11 mouse cellular contexts compared by ENCODE assay signal in genomic region chr5:103360775-103361247, GRCm38 (mm10).
DNase-seq lines count a peak whose midpoint lies in the region; ATAC-seq and TF ChIP-seq lines count a peak whose summit lies in the region.
"Had no signal": no experiment of that assay in that cellular context is flagged by ENCODE, and none has a peak within 500 bp of the region (broad histone marks: within the 10 kb centered on the region; RNA-seq: fewer than 3 reads in every experiment).

No protein-coding gene starts in this region.

- H3K4me3 ChIP-seq in spleen, adult 2 months (ENCODE audit: extremely low read depth, insufficient read depth, insufficient read length): no peak overlapping the region; the same call in 1 of the 2 replicates
- H3K4me3 ChIP-seq in forebrain, embryonic 16.5 days (replicated peaks; ENCODE audit: low read length): no peak overlapping the region
- no peak overlapping the region for H3K4me3 ChIP-seq in hindbrain, embryonic 12.5 days
- no peak overlapping the region for H3K4me3 ChIP-seq in cerebellum, adult 2 months (replicated peaks; ENCODE audit: insufficient read depth, low read depth, low read length)
- H3K4me3 ChIP-seq: layer of hippocampus, adult 2 months; limb, embryonic 12.5 days had no signal

- no peaks in the 10 kb centered on the region for H3K4me1 ChIP-seq in spleen, adult 2 months (ENCODE audit: control insufficient read depth, insufficient read depth, insufficient read length)
- H3K4me1 ChIP-seq in forebrain, embryonic 16.5 days (replicated peaks; ENCODE audit: control insufficient read depth, insufficient read depth, low read length): peaks cover 9% of the 10 kb centered on the region
- H3K4me1 ChIP-seq in hindbrain, embryonic 12.5 days: peaks cover 4% of the 10 kb centered on the region; the same call in 1 of the 2 replicates
- no peaks in the 10 kb centered on the region for H3K4me1 ChIP-seq in cerebellum, adult 2 months (ENCODE audit: control insufficient read depth, insufficient read depth, low read length)
- H3K4me1 ChIP-seq: limb, embryonic 12.5 days had no signal

- no peak for TF ChIP-seq CTCF in spleen, adult 2 months (IDR thresholded peaks at IDR 0.05; ENCODE audit: extremely low read depth, insufficient read depth, insufficient read length, insufficient replicate concordance)
- no peak for TF ChIP-seq CTCF in cerebellum, adult 2 months (IDR thresholded peaks at IDR 0.05; ENCODE audit: borderline replicate concordance, insufficient read depth, low read depth, low read length)

- no peaks in the 10 kb centered on the region for H3K9me3 ChIP-seq in forebrain, embryonic 16.5 days (ENCODE audit: control insufficient read depth, low read length)
- H3K9me3 ChIP-seq in hindbrain, embryonic 12.5 days (replicated peaks): no peaks in the 10 kb centered on the region

- H3K36me3 ChIP-seq in spleen, adult 2 months (ENCODE audit: control insufficient read depth, insufficient read depth, low read length): no peaks in the 10 kb centered on the region
- H3K36me3 ChIP-seq in forebrain, embryonic 16.5 days (ENCODE audit: control insufficient read depth, insufficient read depth): no peaks in the 10 kb centered on the region
- no peaks in the 10 kb centered on the region for H3K36me3 ChIP-seq in hindbrain, embryonic 12.5 days
- H3K36me3 ChIP-seq: limb, embryonic 12.5 days had no signal

- TF ChIP-seq POLR2A in spleen, adult 2 months (IDR thresholded peaks at IDR 0.05; ENCODE audit: low read depth, low read length): no peak
- TF ChIP-seq POLR2A in cerebellum, adult 2 months (IDR thresholded peaks at IDR 0.05; ENCODE audit: borderline replicate concordance, insufficient read depth, low read length): no peak

- H3K27me3 ChIP-seq in spleen, adult 2 months (ENCODE audit: control insufficient read depth, insufficient read depth, low read length): no peaks in the 10 kb centered on the region
- no peaks in the 10 kb centered on the region for H3K27me3 ChIP-seq in forebrain, embryonic 16.5 days (replicated peaks; ENCODE audit: control insufficient read depth, insufficient read depth, low read length)
- H3K27me3 ChIP-seq in hindbrain, embryonic 12.5 days: no peaks in the 10 kb centered on the region
- H3K27me3 ChIP-seq in cerebellum, adult 2 months (ENCODE audit: control insufficient read depth, insufficient read depth, low read length): no peaks in the 10 kb centered on the region

- DNase-seq in spleen, adult 2 months (ENCODE audit: low read depth in 1 of 2, low spot score in 2 of 2): no peak
- no peak for DNase-seq in spleen, adult 18-20 months
- peak; percentile 68 to 78 for DNase-seq in lung, adult 18-20 months
- peak; percentile 53 for DNase-seq in naive thymus-derived CD4-positive, alpha-beta T cell, adult 2 months (ENCODE audit: low read depth)
- DNase-seq in cerebellum, adult 2 months: no peak
- DNase-seq in adrenal gland, postnatal 14 days: no peak
- DNase-seq: cerebellum, postnatal 25 days had no signal

- H3K9ac ChIP-seq in forebrain, embryonic 16.5 days (replicated peaks; ENCODE audit: low read depth, low read length): no peak overlapping the region
- no peak overlapping the region for H3K9ac ChIP-seq in hindbrain, embryonic 12.5 days
- H3K9ac ChIP-seq: limb, embryonic 12.5 days had no signal

- no peak overlapping the region for H3K4me2 ChIP-seq in forebrain, embryonic 16.5 days (ENCODE audit: low read length)
- H3K4me2 ChIP-seq in hindbrain, embryonic 12.5 days (replicated peaks): no peak overlapping the region
- H3K4me2 ChIP-seq: limb, embryonic 12.5 days had no signal

- 50% methylated on average over 13 of the region's 13 CpGs for WGBS in spleen, adult 2 months
- 90% methylated on average over 13 of the region's 13 CpGs for WGBS in forebrain, embryonic 16.5 days
- 82% methylated on average over 13 of the region's 13 CpGs for WGBS in hindbrain, embryonic 12.5 days
- WGBS in cerebellum, adult 2 months: 79% methylated on average over 13 of the region's 13 CpGs

- ATAC-seq in forebrain, embryonic 16.5 days: no peak
- ATAC-seq in hindbrain, embryonic 12.5 days (ENCODE audit: low FRiP score): no peak

- H3K27ac ChIP-seq in spleen, adult 2 months (ENCODE audit: insufficient read depth, low read length): peak overlapping the region; percentile 33; the same call in 1 of the 2 replicates
- no peak overlapping the region for H3K27ac ChIP-seq in forebrain, embryonic 16.5 days (ENCODE audit: low read length)
- no peak overlapping the region for H3K27ac ChIP-seq in hindbrain, embryonic 12.5 days
- no peak overlapping the region for H3K27ac ChIP-seq in cerebellum, adult 2 months (ENCODE audit: insufficient read depth, low read length)
- H3K27ac ChIP-seq: layer of hippocampus, adult 2 months; limb, embryonic 12.5 days had no signal

Comparison
In these comparisons a context has a peak if more than half of its experiments do, and no peak if none do; other contexts are left out.
1. DNase-seq: peak in lung, adult 18-20 months (2 of 2) and naive thymus-derived CD4-positive, alpha-beta T cell, adult 2 months (single experiment); none in spleen, adult 2 months (0 of 2), spleen, adult 18-20 months (0 of 2), cerebellum, adult 2 months (0 of 2) and adrenal gland, postnatal 14 days (single experiment).